Mouse (Mus musculus) MEL (cell line): ENCODE results near the gene Rhox4d. TPM values are rescaled to one million over a fixed set of nuclear protein-coding genes. Genes with fewer than 3 reads are reported as not detected.
"Not testable (repeated sequence)": the region's sequence is repeated elsewhere in the genome, so short reads cannot be mapped to it uniquely, and the experiment has no call there.

ENCODE experiments used
- DNase-seq: peaks from one replicate; pipeline ENCODE4 v3.0.0; 2011; ENCODE audit warnings: low read depth, low spot score
- H3K27ac ChIP-seq: 2 replicates; pipeline ENCODE4 v1.5.1; 2012; ENCODE audit warnings: low read depth, mild to moderate bottlenecking, control low read depth, low read length, moderate library complexity; ENCODE audit not compliant: control insufficient read depth
- H3K27me3 ChIP-seq, 2 experiments: fragments of 150-350 bp in 1 of 2; sonication (generic) in 1 of 2; 2 replicates each; pipeline ENCODE4 v1.6.1; 2012; ENCODE audit warnings: low read length in 2 of 2, mild to moderate bottlenecking in 2 of 2, improper control_type of control experiment in 1 of 2, moderate library complexity in 1 of 2; ENCODE audit not compliant: insufficient read depth in 2 of 2, control insufficient read depth in 1 of 2
- H3K36me3 ChIP-seq, 2 experiments: 2 replicates each; pipeline ENCODE4 v1.6.1; 2012 to 2014; ENCODE audit warnings: low read length in 2 of 2, improper control_type of control experiment in 1 of 2, inconsistent platforms in 1 of 2, mild to moderate bottlenecking in 1 of 2; ENCODE audit not compliant: insufficient read depth in 2 of 2, control insufficient read depth in 1 of 2
- H3K4me1 ChIP-seq, 2 experiments: fragments of 150-350 bp in 1 of 2; sonication (generic) in 1 of 2; 2 replicates each; pipeline ENCODE4 v1.6.1; 2012; ENCODE audit warnings: low read length in 2 of 2, improper control_type of control experiment in 1 of 2, mild to moderate bottlenecking in 1 of 2; ENCODE audit not compliant: insufficient read depth in 2 of 2, control insufficient read depth in 1 of 2
- H3K4me3 ChIP-seq, 2 experiments: fragments of 150-350 bp in 1 of 2; sonication (generic) in 1 of 2; 2 replicates each; pipeline ENCODE4 v1.5.1; 2012; ENCODE audit warnings: low read depth in 2 of 2, low read length in 2 of 2, mild to moderate bottlenecking in 2 of 2, moderate library complexity in 2 of 2, control low read depth in 1 of 2, improper control_type of control experiment in 1 of 2; ENCODE audit not compliant: control insufficient read depth in 1 of 2, insufficient read depth in 1 of 2
- H3K79me2 ChIP-seq: 2 replicates; pipeline ENCODE4 v1.6.1; 2012; ENCODE audit warnings: mild to moderate bottlenecking, low read length, moderate library complexity; ENCODE audit not compliant: control insufficient read depth, poor library complexity, insufficient read depth
- H3K9ac ChIP-seq: 2 replicates; pipeline ENCODE4 v1.6.1; 2012; ENCODE audit warnings: low read depth, mild to moderate bottlenecking, control low read depth, low read length, moderate library complexity; ENCODE audit not compliant: control insufficient read depth, poor library complexity, severe bottlenecking
- H3K9me3 ChIP-seq: fragments of 150-350 bp; sonication (generic); replicated peaks from 2 replicates; pipeline ENCODE4 v1.6.1; 2012; ENCODE audit warnings: mild to moderate bottlenecking, low read length, improper control_type of control experiment, moderate library complexity; ENCODE audit not compliant: insufficient read depth
- polyA plus RNA-seq, 2 experiments: library from polyadenylated mRNA; stranded (reverse) in 1 of 2; unstranded in 1 of 2; fragments of >175 nt in 1 of 2; fragments of >200 nt in 1 of 2; gene quantifications; 2 replicates each; pipeline versions ENCODE4 v1.2.1 to v1.2.4; 2012; ENCODE audit warnings: low replicate concordance in 2 of 2, low read depth in 1 of 2; ENCODE audit not compliant: insufficient read length in 2 of 2, insufficient read depth in 1 of 2, missing spikeins in 1 of 2
- total RNA-seq: library from RNA; depleted of rRNA; stranded (reverse); fragments of 300-350 nt; gene quantifications from 2 replicates; pipeline ENCODE4 v1.2.3, GENCODE M21; 2012; rRNA removed

The Rhox4d gene
- total RNA-seq (not detected in 2 replicates), polyA plus RNA-seq (not detected)

- not testable (repeated sequence) for H3K9me3 ChIP-seq, H3K4me3 ChIP-seq, H3K27ac ChIP-seq, H3K27me3 ChIP-seq, DNase-seq, H3K4me1 ChIP-seq, H3K36me3 ChIP-seq, H3K79me2 ChIP-seq, H3K9ac ChIP-seq
Measured at GRCm38 (mm10) chrX:37514059-37514458, at the start of gene Rhox4d. Rhox4d (plus strand) TSS chrX:37514359.

GRCm38 (mm10) chrX:37480037-37480436, 34.1 kb upstream of the Rhox4d start, which contains the start of gene Rhox4c:
Rhox4c (plus strand) TSS chrX:37480337.
- H3K9me3 ChIP-seq, H3K79me2 ChIP-seq, DNase-seq, H3K36me3 ChIP-seq, H3K27me3 ChIP-seq, H3K4me1 ChIP-seq, H3K27ac ChIP-seq, H3K9ac ChIP-seq, H3K4me3 ChIP-seq: not testable (repeated sequence)

GRCm38 (mm10) chrX:37530152-37530551, 16.0 kb downstream of the Rhox4d start, which contains the start of gene Rhox2e:
Rhox2e (plus strand) TSS chrX:37530452.
- H3K9ac ChIP-seq, H3K9me3 ChIP-seq, H3K79me2 ChIP-seq, H3K4me3 ChIP-seq, DNase-seq, H3K27ac ChIP-seq, H3K36me3 ChIP-seq, H3K27me3 ChIP-seq, H3K4me1 ChIP-seq: not testable (repeated sequence)

GRCm38 (mm10) chrX:37541719-37542118, 27.6 kb downstream of the Rhox4d start, which contains the start of gene Rhox3e:
Rhox3e (plus strand) TSS chrX:37542019.
- not testable (repeated sequence) for H3K27ac ChIP-seq, H3K9ac ChIP-seq, H3K27me3 ChIP-seq, DNase-seq, H3K36me3 ChIP-seq, H3K4me1 ChIP-seq, H3K79me2 ChIP-seq, H3K9me3 ChIP-seq, H3K4me3 ChIP-seq

GRCm38 (mm10) chrX:37557112-37557511, 43.0 kb downstream of the Rhox4d start, which contains the start of gene Rhox4e:
Rhox4e (plus strand) TSS chrX:37557412.
- not testable (repeated sequence) for H3K36me3 ChIP-seq, H3K4me1 ChIP-seq, DNase-seq, H3K9ac ChIP-seq, H3K9me3 ChIP-seq, H3K27ac ChIP-seq, H3K4me3 ChIP-seq, H3K27me3 ChIP-seq, H3K79me2 ChIP-seq

Other genes starting within 250 kb of the Rhox4d start
- not detected in 2 replicates for gene Rhox4a, start 249.0 kb upstream of the Rhox4d start, total RNA-seq
- gene Rhox4a, start 249.0 kb upstream of the Rhox4d start, polyA plus RNA-seq, result not detected
- not detected in 2 replicates for gene Rhox3a2, start 134.3 kb upstream of the Rhox4d start, total RNA-seq
- not detected for gene Rhox3a2, start 134.3 kb upstream of the Rhox4d start, polyA plus RNA-seq
- gene Rhox4a2, start 123.5 kb upstream of the Rhox4d start, total RNA-seq, result not detected in 2 replicates
- gene Rhox4a2, start 123.5 kb upstream of the Rhox4d start, polyA plus RNA-seq, result not detected
- not detected in 2 replicates for gene Rhox2b, start 102.3 kb upstream of the Rhox4d start, total RNA-seq
- gene Rhox2b, start 102.3 kb upstream of the Rhox4d start, polyA plus RNA-seq, result not detected
- not detected in 2 replicates for gene Rhox4b, start 81.9 kb upstream of the Rhox4d start, total RNA-seq
- not detected for gene Rhox4b, start 81.9 kb upstream of the Rhox4d start, polyA plus RNA-seq
- gene Rhox2c, start 60.7 kb upstream of the Rhox4d start, total RNA-seq, result not detected in 2 replicates
- gene Rhox2c, start 60.7 kb upstream of the Rhox4d start, polyA plus RNA-seq, result not detected
- gene Rhox3c, start 55.8 kb upstream of the Rhox4d start, total RNA-seq, result not detected in 2 replicates
- gene Rhox3c, start 55.8 kb upstream of the Rhox4d start, polyA plus RNA-seq, result not detected
- gene Rhox4c, start 34.0 kb upstream of the Rhox4d start, total RNA-seq, result not detected in 2 replicates
- not detected for gene Rhox4c, start 34.0 kb upstream of the Rhox4d start, polyA plus RNA-seq
- gene Rhox2d, start 20.9 kb upstream of the Rhox4d start, total RNA-seq, result not detected in 2 replicates
- gene Rhox2d, start 20.9 kb upstream of the Rhox4d start, polyA plus RNA-seq, result not detected
- gene Rhox2e, start 16.1 kb downstream of the Rhox4d start, total RNA-seq, result not detected in 2 replicates
- gene Rhox2e, start 16.1 kb downstream of the Rhox4d start, polyA plus RNA-seq, result not detected
- gene Rhox3e, start 27.7 kb downstream of the Rhox4d start, total RNA-seq, result not detected in 2 replicates
- gene Rhox3e, start 27.7 kb downstream of the Rhox4d start, polyA plus RNA-seq, result not detected
- gene Rhox4e, start 43.1 kb downstream of the Rhox4d start, total RNA-seq, result not detected in 2 replicates
- not detected for gene Rhox4e, start 43.1 kb downstream of the Rhox4d start, polyA plus RNA-seq
- not detected in 2 replicates for gene Rhox2f, start 57.0 kb downstream of the Rhox4d start, total RNA-seq
- gene Rhox2f, start 57.0 kb downstream of the Rhox4d start, polyA plus RNA-seq, result not detected
- gene Rhox3f, start 66.6 kb downstream of the Rhox4d start, total RNA-seq, result not detected in 2 replicates
- not detected for gene Rhox3f, start 66.6 kb downstream of the Rhox4d start, polyA plus RNA-seq
- gene Rhox4f, start 93.3 kb downstream of the Rhox4d start, total RNA-seq, result not detected in 2 replicates
- not detected for gene Rhox4f, start 93.3 kb downstream of the Rhox4d start, polyA plus RNA-seq
- gene Rhox3g, start 114.3 kb downstream of the Rhox4d start, total RNA-seq, result not detected in 2 replicates
- gene Rhox3g, start 114.3 kb downstream of the Rhox4d start, polyA plus RNA-seq, result not detected
- gene Rhox2g, start 129.1 kb downstream of the Rhox4d start, total RNA-seq, result not detected in 2 replicates
- gene Rhox2g, start 129.1 kb downstream of the Rhox4d start, polyA plus RNA-seq, result not detected
- gene Rhox4g, start 137.0 kb downstream of the Rhox4d start, total RNA-seq, result not detected in 2 replicates
- gene Rhox4g, start 137.0 kb downstream of the Rhox4d start, polyA plus RNA-seq, result not detected
- not detected in 2 replicates for gene Rhox3h, start 154.4 kb downstream of the Rhox4d start, total RNA-seq
- gene Rhox3h, start 154.4 kb downstream of the Rhox4d start, polyA plus RNA-seq, result not detected
- gene Rhox2h, start 158.9 kb downstream of the Rhox4d start, total RNA-seq, result not detected in 2 replicates
- not detected for gene Rhox2h, start 158.9 kb downstream of the Rhox4d start, polyA plus RNA-seq